In the genomic region with DNA sequence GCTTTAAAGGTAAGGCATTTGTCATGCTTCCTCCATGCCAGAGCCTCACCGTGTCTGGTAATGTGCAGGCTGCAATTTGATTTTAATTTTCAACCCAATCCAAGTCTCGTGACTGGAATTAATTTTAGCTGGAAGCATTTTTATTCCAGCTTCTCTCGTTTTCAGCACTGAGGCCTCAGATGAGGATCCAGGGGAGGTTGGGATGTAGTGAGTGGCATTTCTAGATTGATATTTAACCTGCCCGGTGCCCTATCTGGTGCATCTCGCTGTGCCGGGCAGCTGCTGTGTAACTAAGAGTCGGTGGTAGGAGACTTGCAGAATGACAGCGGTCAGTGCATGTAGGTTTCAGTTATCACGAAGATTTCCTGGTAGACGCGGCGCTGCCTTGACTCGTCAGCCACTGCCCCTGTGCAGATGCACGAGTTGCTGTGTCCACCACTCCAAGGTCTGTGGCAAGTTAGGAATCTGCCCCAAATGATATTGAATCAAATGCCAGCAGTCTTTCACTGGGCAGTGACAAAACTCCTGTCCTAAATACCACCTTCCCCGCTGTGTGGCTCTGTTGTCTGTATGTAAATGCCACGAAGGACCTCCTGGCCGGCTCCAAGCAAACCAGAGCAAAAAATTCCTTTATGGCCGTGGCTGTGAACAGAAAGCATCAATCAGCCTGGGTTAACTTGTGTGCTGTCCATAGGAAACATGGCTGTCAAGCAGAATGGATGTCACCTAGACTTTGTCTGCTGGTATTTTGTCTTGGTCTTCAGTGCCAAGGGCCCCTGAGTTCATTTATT, we compare ENCODE assay signal across 22 mouse cellular contexts.
"Had no signal": no experiment of that assay in that cellular context is flagged by ENCODE, and none has a peak within 500 bp of the region (broad histone marks: within the 10 kb centered on the region; RNA-seq: fewer than 3 reads in every experiment).

No protein-coding gene starts in this region.

- H3K9ac ChIP-seq: limb, embryonic 12.5 days; limb, embryonic 15.5 days; liver, embryonic 14.5 days; liver, postnatal 0 days; lung, embryonic 14.5 days; midbrain, embryonic 12.5 days; midbrain, embryonic 15.5 days; neural tube, embryonic 12.5 days; neural tube, embryonic 15.5 days had no signal

- H3K27me3 ChIP-seq: limb, embryonic 12.5 days; limb, embryonic 15.5 days; midbrain, embryonic 12.5 days; midbrain, embryonic 15.5 days; neural tube, embryonic 12.5 days; neural tube, embryonic 15.5 days had no signal

- H3K4me2 ChIP-seq: limb, embryonic 12.5 days; limb, embryonic 15.5 days; liver, embryonic 11.5 days; lung, embryonic 14.5 days; midbrain, embryonic 12.5 days; midbrain, embryonic 15.5 days; neural tube, embryonic 12.5 days; neural tube, embryonic 15.5 days had no signal

- H3K27ac ChIP-seq: limb, embryonic 12.5 days; limb, embryonic 15.5 days; liver, embryonic 14.5 days; macrophage; midbrain, embryonic 12.5 days; midbrain, embryonic 15.5 days; neural tube, embryonic 12.5 days; neural tube, embryonic 15.5 days; stomach, postnatal 0 days had no signal

- H3K4me1 ChIP-seq: limb, embryonic 15.5 days had no signal

- H3K4me3 ChIP-seq: limb, embryonic 12.5 days; limb, embryonic 15.5 days; midbrain, embryonic 12.5 days; midbrain, embryonic 15.5 days; neural tube, embryonic 12.5 days; neural tube, embryonic 15.5 days had no signal

- H3K9me3 ChIP-seq: limb, embryonic 12.5 days; limb, embryonic 15.5 days; midbrain, embryonic 12.5 days; midbrain, embryonic 15.5 days; neural tube, embryonic 12.5 days; neural tube, embryonic 15.5 days had no signal

- DNase-seq: kidney, postnatal 25 days; left cerebral cortex, postnatal 4 days; liver, postnatal 0 days; lung, embryonic 14.5 days; right cerebral cortex, adult 18-20 months; right cerebral cortex, postnatal 14 days; right cerebral cortex, postnatal 4 days; thymus, adult 2 months; thymus, postnatal 14 days had no signal

- ATAC-seq: inflammation-experienced regulatory T-cells, adult 6 months; intestine, embryonic 16.5 days; liver, postnatal 0 days; lung, postnatal 0 days; midbrain, embryonic 15.5 days had no signal
